Mouse (Mus musculus) adrenal gland, adult (tissue): Measurements from ENCODE around the gene Polr2a.

Source experiments
- DNase-seq, 2 experiments: peaks; one replicate each; pipeline ENCODE4 v3.0.0; 2022 to 2023; ENCODE audit warnings: low spot score in 1 of 2; ENCODE audit not compliant: inconsistent age in 2 of 2

Gene Polr2a

GRCm38 (mm10) chr11:69758478-69758970, at the start of gene Polr2a:
Polr2a (minus strand) TSS chr11:69758637.
- DNase-seq = peak; percentile 97 to 100

- DNase-seq = no peak
These were observed 49.2 kb upstream of the Polr2a start for GRCm38 (mm10) chr11:69807641-69808040.

- DNase-seq = no peak
These were observed 47.9 kb upstream of the Polr2a start for GRCm38 (mm10) chr11:69806378-69806777.

GRCm38 (mm10) chr11:69804972-69805909, 46.8 kb upstream of the Polr2a start, which contains the start of gene Tmem102:
Tmem102 (minus strand) TSS chr11:69805624.
- no peak for DNase-seq

- peak; percentile 63 to 68 for DNase-seq
These were observed 46.2 kb upstream of the Polr2a start for GRCm38 (mm10) chr11:69804652-69804940.

- DNase-seq = peak; percentile 89 to 93
These were observed 45.6 kb upstream of the Polr2a start for GRCm38 (mm10) chr11:69803786-69804651.

GRCm38 (mm10) chr11:69803328-69803727, 44.9 kb upstream of the Polr2a start:
- DNase-seq = no peak

GRCm38 (mm10) chr11:69802648-69803105, 44.2 kb upstream of the Polr2a start:
- peak; percentile 93 to 96 for DNase-seq

- peak in 1 of 2 experiments; percentile 50 for DNase-seq
These were observed 43.0 kb upstream of the Polr2a start, which contains the start of gene Fgf11 for GRCm38 (mm10) chr11:69801379-69801977. Fgf11 (minus strand) TSS chr11:69801857.

- peak; percentile 77 to 78 for DNase-seq
These were observed 42.2 kb upstream of the Polr2a start for GRCm38 (mm10) chr11:69800392-69801197.

- peak; percentile 61 to 62 for DNase-seq
These were observed 41.6 kb upstream of the Polr2a start for GRCm38 (mm10) chr11:69800138-69800391.

- DNase-seq = peak; percentile 50 to 66
These were observed 41.1 kb upstream of the Polr2a start for GRCm38 (mm10) chr11:69799394-69800137.

- no peak for DNase-seq
These were observed 39.5 kb upstream of the Polr2a start for GRCm38 (mm10) chr11:69797924-69798323.

- no peak for DNase-seq
These were observed 37.6 kb upstream of the Polr2a start for GRCm38 (mm10) chr11:69795983-69796435.

- DNase-seq = peak; percentile 96 to 97
These were observed 36.9 kb upstream of the Polr2a start, which contains the start of gene Chrnb1 for GRCm38 (mm10) chr11:69795168-69795982. Chrnb1 (minus strand) TSS chr11:69795943.

GRCm38 (mm10) chr11:69793429-69793828, 35.0 kb upstream of the Polr2a start:
- DNase-seq = no peak

- DNase-seq = no peak
These were observed 33.0 kb upstream of the Polr2a start for GRCm38 (mm10) chr11:69791420-69791819.

- DNase-seq = peak; percentile 82 to 84
These were observed 31.0 kb upstream of the Polr2a start for GRCm38 (mm10) chr11:69789431-69789830.

- DNase-seq = no peak
These were observed 28.9 kb upstream of the Polr2a start for GRCm38 (mm10) chr11:69787306-69787705.
